In genomic region chrX:67283908-67284307, GRCm38 (mm10) we compare ENCODE assay signal across 27 mouse cellular contexts.
"Had no signal": no experiment of that assay in that cellular context is flagged by ENCODE, and none has a peak within 500 bp of the region (broad histone marks: within the 10 kb centered on the region; RNA-seq: fewer than 3 reads in every experiment).

No protein-coding gene starts in this region.

- H3K4me2 ChIP-seq: heart, embryonic 11.5 days; heart, embryonic 13.5 days; heart, embryonic 15.5 days; hindbrain, embryonic 13.5 days; hindbrain, embryonic 15.5 days; intestine, embryonic 15.5 days; limb, embryonic 13.5 days; limb, embryonic 15.5 days; liver, embryonic 12.5 days had no signal

- ATAC-seq: inflammation-experienced regulatory T-cells, adult 6 months; intestine, embryonic 15.5 days; intestine, postnatal 0 days; liver, embryonic 12.5 days had no signal

- H3K27me3 ChIP-seq: heart, embryonic 13.5 days; heart, embryonic 15.5 days; hindbrain, embryonic 13.5 days; hindbrain, embryonic 15.5 days; intestine, embryonic 15.5 days; limb, embryonic 13.5 days; limb, embryonic 15.5 days; liver, embryonic 12.5 days had no signal

- H3K9ac ChIP-seq: heart, embryonic 13.5 days; heart, embryonic 15.5 days; hindbrain, embryonic 13.5 days; hindbrain, embryonic 15.5 days; intestine, embryonic 15.5 days; limb, embryonic 13.5 days; limb, embryonic 15.5 days; liver, embryonic 12.5 days; liver, embryonic 14.5 days had no signal

- DNase-seq: gastrocnemius, postnatal 14 days; gastrocnemius, postnatal 36 days; heart, adult 11 months; heart, adult 2 months; heart, postnatal 14 days; heart, postnatal 36 days; kidney, adult 18-20 months; kidney, adult 8-10 months; kidney, postnatal 10 days; kidney, postnatal 25 days; kidney, postnatal 4 days; layer of hippocampus, postnatal 36 days; left cerebral cortex, postnatal 4 days; lung, adult 18-20 months had no signal

- H3K9me3 ChIP-seq: heart, embryonic 13.5 days; heart, embryonic 15.5 days; hindbrain, embryonic 13.5 days; hindbrain, embryonic 15.5 days; intestine, embryonic 15.5 days; limb, embryonic 13.5 days; limb, embryonic 15.5 days; liver, embryonic 12.5 days had no signal

- H3K4me1 ChIP-seq: heart, embryonic 13.5 days; heart, embryonic 15.5 days; hindbrain, embryonic 13.5 days; hindbrain, embryonic 15.5 days; intestine, embryonic 15.5 days; limb, embryonic 13.5 days; limb, embryonic 15.5 days; liver, embryonic 12.5 days had no signal

- H3K36me3 ChIP-seq: heart, embryonic 13.5 days; heart, embryonic 15.5 days; hindbrain, embryonic 13.5 days; hindbrain, embryonic 15.5 days; intestine, embryonic 15.5 days; limb, embryonic 13.5 days; limb, embryonic 15.5 days; liver, embryonic 12.5 days had no signal

- H3K4me3 ChIP-seq: heart, adult 2 months; heart, embryonic 13.5 days; heart, embryonic 15.5 days; hindbrain, embryonic 13.5 days; hindbrain, embryonic 15.5 days; intestine, embryonic 15.5 days; layer of hippocampus, adult 2 months; limb, embryonic 13.5 days; limb, embryonic 15.5 days; liver, embryonic 12.5 days had no signal

- H3K27ac ChIP-seq: heart, adult 2 months; heart, embryonic 13.5 days; heart, embryonic 15.5 days; hindbrain, embryonic 13.5 days; hindbrain, embryonic 15.5 days; intestine, embryonic 15.5 days; layer of hippocampus, adult 2 months; limb, embryonic 13.5 days; limb, embryonic 15.5 days; liver, embryonic 12.5 days; liver, embryonic 14.5 days had no signal
